Mouse (Mus musculus): ENCODE measurements around the gene Slc7a5. TPM values are rescaled to one million over a fixed set of nuclear protein-coding genes. Genes with fewer than 3 reads are reported as not detected.

Slc7a5 gene
- total and polyA plus RNA-seq, 3 experiments, result 110 to 291 (median 207) TPM

DNA sequence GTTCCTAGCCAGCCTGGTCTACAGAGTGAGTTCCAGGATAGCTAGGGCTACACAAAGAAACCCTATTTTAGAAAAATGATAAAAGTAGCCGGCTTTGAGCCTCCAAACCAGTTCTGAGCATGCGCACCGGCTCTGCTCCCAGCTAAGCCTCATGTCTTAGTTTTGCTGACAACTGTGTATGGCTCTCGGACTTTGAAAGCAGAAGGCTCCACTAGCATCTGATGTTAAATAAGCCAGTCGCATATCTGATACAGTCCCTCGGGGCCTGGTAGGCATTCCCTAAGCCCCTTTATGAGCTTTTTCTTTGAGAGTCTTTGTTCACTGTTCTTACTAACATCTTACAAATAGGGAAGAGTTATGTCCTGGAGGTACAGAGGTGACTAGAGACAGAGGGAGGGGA, 59.5 kb downstream of the Slc7a5 start:
- in situ Hi-C loops (cut with MboI; ENCODE audit: low pct_ligation_motif_present, low pct_unique_long_range_greater_than_20kb, low sequenced_read_pairs), result no loop called here
- Histone ChIP-seq H3K4me1 (ENCODE audit: control insufficient read depth in 1 of 2, insufficient read depth in 2 of 2) (peaks cover 27 to 77% of the 10 kb centered on the region in 2 experiments), H3K27me3 (replicated peaks) (no peaks in the 10 kb centered on the region), H3K79me2 (replicated peaks; ENCODE audit: control insufficient read depth, extremely low read depth, insufficient read depth, poor library complexity, severe bottlenecking) (peaks cover 10% of the 10 kb centered on the region), H3K9me3 (replicated peaks; ENCODE audit: low read length) (no peaks in the 10 kb centered on the region), H3K4me2 (ENCODE audit: insufficient read depth, low read depth, poor library complexity, severe bottlenecking) (peak overlapping the region; percentile 82), H3K9ac (ENCODE audit: insufficient read depth, low read depth) (peak overlapping the region; percentile 92), H3K4me3 (replicated peaks in 1 of 3; ENCODE audit: low read depth in 2 of 3, low read length in 2 of 3, poor library complexity in 1 of 3) (peak overlapping the region in 1 of 3 experiments; percentile 19), H3K36me3 (replicated peaks in 1 of 2; ENCODE audit: control insufficient read depth in 1 of 2, insufficient read depth in 1 of 2, low read length in 1 of 2) (peaks cover 26 to 31% of the 10 kb centered on the region in 2 experiments), H3K27ac (ENCODE audit: insufficient read depth, low read depth) (peak overlapping the region; percentile 98)
- peak; percentile 79 for DNase-seq (ENCODE audit: extremely low read depth)
- TF ChIP-seq CHD1 (IDR thresholded peaks at IDR 0.05; ENCODE audit: low read depth, low read length) (peak; percentile 45), MYC (IDR thresholded peaks at IDR 0.05; ENCODE audit: low read depth, low read length) (0 out of 2 replicates have a peak, but pooled peaks have one; percentile 12), ZNF384 (IDR thresholded peaks at IDR 0.05; ENCODE audit: low read depth, low read length) (no peak), NRF1 (IDR thresholded peaks at IDR 0.05; ENCODE audit: low read depth, low read length) (peak; percentile 86), MXI1 (IDR thresholded peaks at IDR 0.05; ENCODE audit: low read depth, low read length) (0 out of 2 replicates have a peak, but pooled peaks have one; percentile 8), USF2 (conservative IDR thresholded peaks at IDR 0.05; ENCODE audit: low read depth, low read length) (no peak), MAFK (IDR thresholded peaks at IDR 0.05; ENCODE audit: insufficient replicate concordance, low read length) (peak; percentile 70; the same call in 1 of the 2 replicates), MAX (IDR thresholded peaks at IDR 0.05; ENCODE audit: low read length) (peak; percentile 68; the same call in 1 of the 2 replicates), POLR2AphosphoS2 (IDR thresholded peaks at IDR 0.05; ENCODE audit: low read depth, low read length) (0 out of 2 replicates have a peak, but pooled peaks have one; percentile 59), POLR2A (IDR thresholded peaks at IDR 0.05; ENCODE audit: low read depth, low read length) (peak; percentile 39; the same call in 1 of the 2 replicates), CHD2 (IDR thresholded peaks at IDR 0.05; ENCODE audit: low read length) (peak; percentile 3; the same call in 1 of the 2 replicates), ELF1 (IDR thresholded peaks at IDR 0.05; ENCODE audit: low read depth, low read length) (no peak), E2F4 (IDR thresholded peaks at IDR 0.05; ENCODE audit: insufficient replicate concordance, low read depth, low read length) (0 out of 2 replicates have a peak, but pooled peaks have one; percentile 11)
- dilution Hi-C loops (cut with MboI; ENCODE audit: extremely low pct_ligation_motif_present, extremely low pct_unique_long_range_greater_than_20kb, low sequenced_read_pairs), result no loop called here

- H3K9me3 ChIP-seq (replicated peaks; ENCODE audit: low read length), result no peaks in the 10 kb centered on the region
- H3K4me3 ChIP-seq (replicated peaks in 1 of 3; ENCODE audit: low read depth in 2 of 3, low read length in 2 of 3, poor library complexity in 1 of 3), result no peak overlapping the region
- TF ChIP-seq IRF4 (IDR thresholded peaks at IDR 0.05; ENCODE audit: low read depth, low read length), result no peak
- no peak for TF ChIP-seq EP300 (IDR thresholded peaks at IDR 0.05; ENCODE audit: low read length)
- no peak; the same call in 1 of the 2 replicates for TF ChIP-seq POLR2A (IDR thresholded peaks at IDR 0.05; ENCODE audit: low read depth, low read length)
- peak; percentile 24; the same call in 1 of the 2 replicates for TF ChIP-seq POLR2AphosphoS2 (IDR thresholded peaks at IDR 0.05; ENCODE audit: low read depth, low read length)
- no peak for TF ChIP-seq RAD21 (IDR thresholded peaks at IDR 0.05; ENCODE audit: low read depth, low read length)
- TF ChIP-seq MAFK (IDR thresholded peaks at IDR 0.05; ENCODE audit: insufficient replicate concordance, low read length), result no peak
- TF ChIP-seq RCOR1 (conservative IDR thresholded peaks at IDR 0.05; ENCODE audit: low read depth, low read length), result no peak
- TF ChIP-seq PAX5 (IDR thresholded peaks at IDR 0.05; ENCODE audit: low read length), result no peak
- no peak for TF ChIP-seq USF1 (IDR thresholded peaks at IDR 0.05; ENCODE audit: low read depth, low read length)
- no peak for TF ChIP-seq E2F4 (IDR thresholded peaks at IDR 0.05; ENCODE audit: insufficient replicate concordance, low read depth, low read length)
- TF ChIP-seq ZKSCAN1 (IDR thresholded peaks at IDR 0.05; ENCODE audit: borderline replicate concordance, low read depth, low read length), result no peak
- TF ChIP-seq MXI1 (IDR thresholded peaks at IDR 0.05; ENCODE audit: low read depth, low read length), result 0 out of 2 replicates have a peak, but pooled peaks have one; percentile 18
- no peak; the same call in 1 of the 2 replicates for TF ChIP-seq ZMIZ1 (IDR thresholded peaks at IDR 0.05; ENCODE audit: low read depth, low read length)
- TF ChIP-seq CHD2 (IDR thresholded peaks at IDR 0.05; ENCODE audit: low read length), result peak; percentile 3; the same call in 1 of the 2 replicates
- TF ChIP-seq ETS1 (conservative IDR thresholded peaks at IDR 0.05; ENCODE audit: low read depth, low read length), result no peak
- no peak overlapping the region for H3K4me2 ChIP-seq (ENCODE audit: insufficient read depth, low read depth, poor library complexity, severe bottlenecking)
- peaks cover 30 to 37% of the 10 kb centered on the region in 2 experiments for H3K36me3 ChIP-seq (replicated peaks in 1 of 2; ENCODE audit: control insufficient read depth in 1 of 2, insufficient read depth in 1 of 2, low read length in 1 of 2)
- dilution Hi-C loops (cut with MboI; ENCODE audit: extremely low pct_ligation_motif_present, extremely low pct_unique_long_range_greater_than_20kb, low sequenced_read_pairs), result no loop called here
- DNase-seq (ENCODE audit: extremely low read depth), result peak; percentile 35
- no peaks in the 10 kb centered on the region for H3K27me3 ChIP-seq (replicated peaks)
- H3K4me1 ChIP-seq (ENCODE audit: control insufficient read depth in 1 of 2, insufficient read depth in 2 of 2), result peaks cover 28 to 72% of the 10 kb centered on the region in 2 experiments
- H3K9ac ChIP-seq (ENCODE audit: insufficient read depth, low read depth), result no peak overlapping the region; the same call in 1 of the 2 replicates
- in situ Hi-C loops (cut with MboI; ENCODE audit: low pct_ligation_motif_present, low pct_unique_long_range_greater_than_20kb, low sequenced_read_pairs), result no loop called here
- H3K79me2 ChIP-seq (replicated peaks; ENCODE audit: control insufficient read depth, extremely low read depth, insufficient read depth, poor library complexity, severe bottlenecking), result peaks cover 17% of the 10 kb centered on the region
- peak overlapping the region; percentile 98 for H3K27ac ChIP-seq (ENCODE audit: insufficient read depth, low read depth)
These were observed 60.2 kb downstream of the Slc7a5 start for GRCm38 (mm10) chr8:121847261-121847822.

All from CH12.LX (cell line).